Mouse (Mus musculus) cerebellum, postnatal 25 days (tissue): ENCODE results near the gene Hmces.

ENCODE experiments used
- DNase-seq, 2 experiments: peaks; one replicate each; pipeline ENCODE4 v3.0.0; 2021; ENCODE audit warnings: mixed read lengths in 2 of 2

The Hmces gene

GRCm38 (mm10) chr6:87913661-87914325 lies at the start of gene Hmces:
Gene Hmces, plus strand, starts transcription at chr6:87913935.
- peak; percentile 86 to 90 for DNase-seq

GRCm38 (mm10) chr6:87866211-87866610 lies 47.5 kb upstream of the Hmces start:
- no peak for DNase-seq

- DNase-seq: no peak
Measured at GRCm38 (mm10) chr6:87867256-87867655, 46.5 kb upstream of the Hmces start.

- DNase-seq: peak in 1 of 2 experiments; percentile 14
Measured at GRCm38 (mm10) chr6:87868871-87869506, 44.7 kb upstream of the Hmces start.

- no peak for DNase-seq
Measured at GRCm38 (mm10) chr6:87870440-87870839, 43.3 kb upstream of the Hmces start.

- no peak for DNase-seq
Measured at GRCm38 (mm10) chr6:87871240-87871639, 42.5 kb upstream of the Hmces start.

GRCm38 (mm10) chr6:87873104-87873503 lies 40.6 kb upstream of the Hmces start:
- no peak for DNase-seq

GRCm38 (mm10) chr6:87873963-87874362 lies 39.8 kb upstream of the Hmces start:
- no peak for DNase-seq

GRCm38 (mm10) chr6:87875083-87875482 lies 38.7 kb upstream of the Hmces start:
- no peak for DNase-seq

GRCm38 (mm10) chr6:87875562-87875961 lies 38.2 kb upstream of the Hmces start:
- no peak for DNase-seq

- no peak for DNase-seq
Measured at GRCm38 (mm10) chr6:87876068-87876643, 37.6 kb upstream of the Hmces start.

GRCm38 (mm10) chr6:87879010-87879409 lies 34.7 kb upstream of the Hmces start:
- DNase-seq: no peak

- DNase-seq: no peak
Measured at GRCm38 (mm10) chr6:87879628-87880027, 34.1 kb upstream of the Hmces start.

GRCm38 (mm10) chr6:87882221-87882620 lies 31.5 kb upstream of the Hmces start:
- no peak for DNase-seq

- DNase-seq: no peak
Measured at GRCm38 (mm10) chr6:87882816-87883215, 30.9 kb upstream of the Hmces start.

- no peak for DNase-seq
Measured at GRCm38 (mm10) chr6:87886721-87887120, 27.0 kb upstream of the Hmces start.

GRCm38 (mm10) chr6:87887594-87888233 lies 26.0 kb upstream of the Hmces start, which contains the start of gene Copg1:
Gene Copg1, plus strand, starts transcription at chr6:87887814.
- peak; percentile 100 for DNase-seq

- DNase-seq: peak; percentile 84 to 88
Measured at GRCm38 (mm10) chr6:87893931-87894330, 19.8 kb upstream of the Hmces start.

GRCm38 (mm10) chr6:87898028-87898427 lies 15.7 kb upstream of the Hmces start:
- DNase-seq: no peak

- DNase-seq: no peak
Measured at GRCm38 (mm10) chr6:87906632-87907031, 7.1 kb upstream of the Hmces start.

- DNase-seq: no peak
Measured at GRCm38 (mm10) chr6:87909181-87909580, 4.6 kb upstream of the Hmces start.

GRCm38 (mm10) chr6:87911559-87911958 lies 2.2 kb upstream of the Hmces start:
- DNase-seq: no peak

GRCm38 (mm10) chr6:87914326-87915102 lies 779 bp downstream of the Hmces start:
- peak; percentile 68 to 71 for DNase-seq
